Mouse (Mus musculus): Measurements from ENCODE around the gene Galnt15. TPM values are rescaled to one million over a fixed set of nuclear protein-coding genes. Genes with fewer than 3 reads are reported as not detected.

The Galnt15 gene
- polyA plus RNA-seq, 1 experiment from 2014 or later: not detected

DNA sequence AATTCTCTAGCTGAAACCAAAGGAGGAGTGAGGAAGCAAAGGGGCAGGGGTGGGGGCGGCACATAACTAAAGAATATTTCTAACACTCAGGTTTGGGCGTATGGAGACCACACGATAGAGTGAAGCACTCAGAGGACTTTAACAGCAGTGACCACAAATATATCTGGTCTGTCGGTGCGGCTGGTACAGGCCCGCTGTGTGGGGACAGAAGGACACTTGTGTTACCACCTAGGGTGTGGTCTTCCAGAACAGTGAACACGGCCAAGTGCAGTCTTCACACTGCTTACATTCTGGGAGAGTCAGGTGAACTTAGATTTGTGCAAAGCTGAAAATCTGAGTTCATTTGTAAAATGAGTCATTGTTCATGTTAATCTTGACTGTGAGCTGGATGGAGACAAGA lies 68.9 kb downstream of the Galnt15 start:
- 92% methylated on average over 7 of the region's 7 CpGs for WGBS
- H3K4me1 ChIP-seq (ENCODE audit: control insufficient read depth, insufficient read depth, low read length): no peaks in the 10 kb centered on the region
- H3K4me3 ChIP-seq (ENCODE audit: low read depth, low read length): no peak overlapping the region
- DNase-seq (ENCODE audit: low spot score): no peak
- no peak overlapping the region for H3K4me2 ChIP-seq (ENCODE audit: low read depth, severe bottlenecking)
- H3K27ac ChIP-seq (replicated peaks; ENCODE audit: low read depth, low read length): no peak overlapping the region
- H3K36me3 ChIP-seq (ENCODE audit: control insufficient read depth, insufficient read depth, low read length): peaks cover 23% of the 10 kb centered on the region; the same call in 1 of the 2 replicates
- no peaks in the 10 kb centered on the region for H3K27me3 ChIP-seq (ENCODE audit: control insufficient read depth, insufficient read depth, low read length)
- no peaks in the 10 kb centered on the region for H3K9me3 ChIP-seq (ENCODE audit: control insufficient read depth, low read length)
- H3K9ac ChIP-seq (ENCODE audit: low read length): no peak overlapping the region
- ATAC-seq (ENCODE audit: insufficient number of reproducible peaks, low FRiP score, low TSS enrichment, low read depth): no peak

DNA sequence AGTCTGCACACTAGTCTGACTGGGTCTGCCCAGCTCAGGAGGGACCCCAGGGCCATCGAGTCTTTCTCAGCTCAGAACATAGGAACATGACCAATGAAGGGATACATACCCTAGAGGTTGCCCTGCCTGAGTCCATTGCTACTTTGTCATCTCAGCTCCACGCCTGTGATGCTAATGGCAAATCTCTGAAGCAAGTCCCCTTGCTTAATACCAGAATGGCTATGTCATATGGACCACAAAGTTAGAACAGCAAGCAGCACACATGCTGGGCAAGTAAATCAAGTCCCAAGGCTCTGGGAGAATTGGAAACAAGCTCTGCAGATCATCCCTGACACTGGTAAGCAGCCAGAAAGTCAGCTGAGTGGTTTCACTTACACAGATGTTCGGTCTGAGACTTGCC lies 70.2 kb downstream of the Galnt15 start:
- Histone ChIP-seq H3K9ac (ENCODE audit: low read length) (no peak overlapping the region), H3K4me3 (ENCODE audit: low read depth, low read length) (no peak overlapping the region), H3K27ac (replicated peaks; ENCODE audit: low read depth, low read length) (no peak overlapping the region), H3K27me3 (ENCODE audit: control insufficient read depth, insufficient read depth, low read length) (no peaks in the 10 kb centered on the region), H3K9me3 (ENCODE audit: control insufficient read depth, low read length) (no peaks in the 10 kb centered on the region), H3K36me3 (ENCODE audit: control insufficient read depth, insufficient read depth, low read length) (peaks cover 20% of the 10 kb centered on the region; the same call in 1 of the 2 replicates), H3K4me2 (ENCODE audit: low read depth, severe bottlenecking) (no peak overlapping the region), H3K4me1 (ENCODE audit: control insufficient read depth, insufficient read depth, low read length) (no peaks in the 10 kb centered on the region)
- no peak for ATAC-seq (ENCODE audit: insufficient number of reproducible peaks, low FRiP score, low TSS enrichment, low read depth)
- 85% methylated on average over 3 of the region's 3 CpGs for WGBS
- no peak for DNase-seq (ENCODE audit: low spot score)

- Histone ChIP-seq H3K9ac (ENCODE audit: low read length) (no peak overlapping the region), H3K9me3 (ENCODE audit: control insufficient read depth, low read length) (no peaks in the 10 kb centered on the region), H3K4me2 (ENCODE audit: low read depth, severe bottlenecking) (no peak overlapping the region), H3K4me1 (ENCODE audit: control insufficient read depth, insufficient read depth, low read length) (no peaks in the 10 kb centered on the region), H3K27me3 (ENCODE audit: control insufficient read depth, insufficient read depth, low read length) (no peaks in the 10 kb centered on the region), H3K4me3 (ENCODE audit: low read depth, low read length) (no peak overlapping the region), H3K36me3 (ENCODE audit: control insufficient read depth, insufficient read depth, low read length) (peaks cover 11% of the 10 kb centered on the region; the same call in 1 of the 2 replicates), H3K27ac (replicated peaks; ENCODE audit: low read depth, low read length) (no peak overlapping the region)
- DNase-seq (ENCODE audit: low spot score) (no peak), ATAC-seq (ENCODE audit: insufficient number of reproducible peaks, low FRiP score, low TSS enrichment, low read depth) (no peak)
- 83% methylated on average over 4 of the region's 4 CpGs for WGBS
Observed at GRCm38 (mm10) chr14:32103556-32103955, 74.8 kb downstream of the Galnt15 start.

DNA sequence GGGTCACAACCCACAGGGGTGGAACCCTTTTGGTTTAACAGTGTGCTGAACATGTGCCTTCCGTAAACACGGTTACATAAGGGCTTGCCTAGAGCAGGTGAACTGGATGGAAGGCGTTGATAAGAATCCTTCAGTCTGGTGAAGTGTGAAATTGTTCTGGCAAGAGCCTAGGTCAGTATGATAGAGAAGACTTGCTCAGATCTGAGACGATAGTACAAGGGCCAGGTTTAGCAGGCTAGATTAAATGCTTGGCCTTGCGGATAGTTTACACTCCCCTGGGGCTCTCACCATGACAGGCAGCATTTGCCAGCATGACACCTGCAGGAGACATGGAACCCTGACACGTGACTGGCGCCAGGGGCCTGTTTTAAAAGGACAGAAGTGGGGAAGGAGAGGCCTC lies 76.9 kb downstream of the Galnt15 start:
- WGBS: 58% methylated on average over 7 of the region's 7 CpGs
- no peak for ATAC-seq (ENCODE audit: insufficient number of reproducible peaks, low FRiP score, low TSS enrichment, low read depth)
- Histone ChIP-seq H3K36me3 (ENCODE audit: control insufficient read depth, insufficient read depth, low read length) (no peaks in the 10 kb centered on the region), H3K4me2 (ENCODE audit: low read depth, severe bottlenecking) (no peak overlapping the region), H3K9me3 (ENCODE audit: control insufficient read depth, low read length) (no peaks in the 10 kb centered on the region), H3K4me1 (ENCODE audit: control insufficient read depth, insufficient read depth, low read length) (no peaks in the 10 kb centered on the region), H3K27ac (replicated peaks; ENCODE audit: low read depth, low read length) (no peak overlapping the region), H3K9ac (ENCODE audit: low read length) (no peak overlapping the region), H3K27me3 (ENCODE audit: control insufficient read depth, insufficient read depth, low read length) (no peaks in the 10 kb centered on the region), H3K4me3 (ENCODE audit: low read depth, low read length) (no peak overlapping the region)
- DNase-seq (ENCODE audit: low spot score): no peak

- H3K4me2 ChIP-seq (ENCODE audit: low read depth, severe bottlenecking): no peak overlapping the region
- H3K9ac ChIP-seq (ENCODE audit: low read length): no peak overlapping the region
- H3K36me3 ChIP-seq (ENCODE audit: control insufficient read depth, insufficient read depth, low read length): no peaks in the 10 kb centered on the region
- no peak for ATAC-seq (ENCODE audit: insufficient number of reproducible peaks, low FRiP score, low TSS enrichment, low read depth)
- no peaks in the 10 kb centered on the region for H3K9me3 ChIP-seq (ENCODE audit: control insufficient read depth, low read length)
- no peak overlapping the region for H3K4me3 ChIP-seq (ENCODE audit: low read depth, low read length)
- H3K27ac ChIP-seq (replicated peaks; ENCODE audit: low read depth, low read length): no peak overlapping the region
- no peak for DNase-seq (ENCODE audit: low spot score)
- H3K4me1 ChIP-seq (ENCODE audit: control insufficient read depth, insufficient read depth, low read length): no peaks in the 10 kb centered on the region
- H3K27me3 ChIP-seq (ENCODE audit: control insufficient read depth, insufficient read depth, low read length): no peaks in the 10 kb centered on the region
- WGBS: 87% methylated on average over 4 of the region's 4 CpGs
Observed at GRCm38 (mm10) chr14:32106911-32107310, 78.1 kb downstream of the Galnt15 start.

Other genes with a start within 250 kb of the Galnt15 start
- 9.9 and 10.2 TPM in 2 replicates for gene Ankrd28, start 198.3 kb upstream of the Galnt15 start, polyA plus RNA-seq (2014; fragmentation: Nextera tagmentation; extraction: Ambion mirVana)
- gene Oxnad1, start 56.4 kb downstream of the Galnt15 start, polyA plus RNA-seq (2014; fragmentation: Nextera tagmentation; extraction: Ambion mirVana): 14.7 and 18.3 TPM in 2 replicates
- 86.8 and 86.9 TPM in 2 replicates for gene Dph3, start 56.7 kb downstream of the Galnt15 start, polyA plus RNA-seq (2014; fragmentation: Nextera tagmentation; extraction: Ambion mirVana)
- not detected in 2 replicates for gene Msmb, start 113.0 kb downstream of the Galnt15 start, polyA plus RNA-seq (2014; fragmentation: Nextera tagmentation; extraction: Ambion mirVana)
- 82.5 and 83.2 TPM in 2 replicates for gene Ncoa4, start 130.9 kb downstream of the Galnt15 start, polyA plus RNA-seq (2014; fragmentation: Nextera tagmentation; extraction: Ambion mirVana)
- gene Timm23, start 172.9 kb downstream of the Galnt15 start, polyA plus RNA-seq (2014; fragmentation: Nextera tagmentation; extraction: Ambion mirVana): 310 and 333 TPM in 2 replicates
- gene Parg, start 173.0 kb downstream of the Galnt15 start, polyA plus RNA-seq (2014; fragmentation: Nextera tagmentation; extraction: Ambion mirVana): 62.4 and 76.0 TPM in 2 replicates

Data from limb, embryonic 11.5 days (tissue).